Mouse (Mus musculus): ENCODE data around the gene 2310009B15Rik. TPM values are rescaled to one million over a fixed set of nuclear protein-coding genes. Genes with fewer than 3 reads are reported as not detected.

2310009B15Rik gene
- total RNA-seq, 2 experiments from 2014 or later, result 14.8 to 15.2 TPM

- no peak for DNase-seq (ENCODE audit: low spot score)
These were observed 13.1 kb downstream of the 2310009B15Rik start for GRCm38 (mm10) chr1:138843361-138844091.

- DNase-seq (ENCODE audit: low spot score), result no peak
These were observed 13.9 kb downstream of the 2310009B15Rik start for GRCm38 (mm10) chr1:138842756-138843155.

GRCm38 (mm10) chr1:138842315-138842714, 14.3 kb downstream of the 2310009B15Rik start:
- DNase-seq (ENCODE audit: low spot score), result no peak

GRCm38 (mm10) chr1:138841306-138842095, 15.2 kb downstream of the 2310009B15Rik start:
- no peak for DNase-seq (ENCODE audit: low spot score)

GRCm38 (mm10) chr1:138840440-138841305, 16.0 kb downstream of the 2310009B15Rik start:
- no peak for DNase-seq (ENCODE audit: low spot score)

- no peak for DNase-seq (ENCODE audit: low spot score)
These were observed 16.7 kb downstream of the 2310009B15Rik start for GRCm38 (mm10) chr1:138839809-138840430.

GRCm38 (mm10) chr1:138839291-138839690, 17.4 kb downstream of the 2310009B15Rik start:
- DNase-seq (ENCODE audit: low spot score), result no peak

- DNase-seq (ENCODE audit: low spot score), result no peak
These were observed 18.6 kb downstream of the 2310009B15Rik start for GRCm38 (mm10) chr1:138837786-138838743.

GRCm38 (mm10) chr1:138835355-138835900, 21.2 kb downstream of the 2310009B15Rik start:
- no peak for DNase-seq (ENCODE audit: low spot score)

- no peak for DNase-seq (ENCODE audit: low spot score)
These were observed 25.3 kb downstream of the 2310009B15Rik start for GRCm38 (mm10) chr1:138831309-138831708.

GRCm38 (mm10) chr1:138826841-138827240, 29.8 kb downstream of the 2310009B15Rik start:
- DNase-seq (ENCODE audit: low spot score), result no peak

GRCm38 (mm10) chr1:138822985-138823322, 33.7 kb downstream of the 2310009B15Rik start:
- no peak for DNase-seq (ENCODE audit: low spot score)

- no peak for DNase-seq (ENCODE audit: low spot score)
These were observed 34.2 kb downstream of the 2310009B15Rik start for GRCm38 (mm10) chr1:138822255-138822984.

Other genes with a start within 250 kb of the 2310009B15Rik start
- gene Nek7, start 236.7 kb downstream of the 2310009B15Rik start, total RNA-seq (2021), result 100 to 1,000 TPM; 111 to 124 TPM
- gene Lhx9, start 8.3 kb downstream of the 2310009B15Rik start, total RNA-seq (2021), result not detected
- 10 to 100 TPM; 18.7 to 21.5 TPM for gene Dennd1b, start 106.6 kb upstream of the 2310009B15Rik start, total RNA-seq (2021)

All from gastrocnemius, adult 18-20 months (tissue).